Mouse (Mus musculus) ES-Bruce4 (cell line): Measurements from ENCODE around the gene Wasf2.
A peak's percentile ranks its signal among the peaks of the same experiment; 100 is the strongest.

Source experiments
- CTCF ChIP-seq: IDR thresholded peaks from one replicate; pipeline ENCODE4 v1.8.1; 2011; ENCODE audit warnings: low read depth, low read length
- EP300 ChIP-seq: IDR thresholded peaks from 2 replicates; pipeline ENCODE4 v1.6.1; 2011; ENCODE audit warnings: low read depth, low read length; ENCODE audit not compliant: insufficient read depth
- POLR2A ChIP-seq: IDR thresholded peaks from one replicate; pipeline ENCODE4 v1.8.1; 2011; ENCODE audit warnings: low read length; ENCODE audit not compliant: insufficient read depth

- TF ChIP-seq EP300: peak; percentile 46; the same call in 1 of the 2 replicates
- no peak for TF ChIP-seq CTCF
- TF ChIP-seq POLR2A: no peak
Observed at GRCm38 (mm10) chr4:133189396-133189795, 59.1 kb downstream of the Wasf2 start.
